Mouse (Mus musculus) forebrain, embryonic 16.5 days (tissue): ENCODE data around the gene Mxra7. TPM values are rescaled to one million over a fixed set of nuclear protein-coding genes. Genes with fewer than 3 reads are reported as not detected.

ENCODE experiments used
- ATAC-seq: fragments of 200-750 bp; cut with Nextera tagmentation; 2 replicates; pipeline ENCODE4 v1.8.0; 2017; ENCODE audit warnings: mild to moderate bottlenecking, moderate library complexity
- H3K27ac ChIP-seq: fragments of 300-500 bp; sonication (generic); 2 replicates; pipeline ENCODE4 v1.5.1; 2014; ENCODE audit warnings: low read length, control low read depth
- H3K27me3 ChIP-seq: fragments of 300-500 bp; sonication (generic); replicated peaks from 2 replicates; pipeline ENCODE4 v1.6.1; 2014; ENCODE audit warnings: low read length; ENCODE audit not compliant: control insufficient read depth, insufficient read depth
- H3K36me3 ChIP-seq: fragments of 300-500 bp; sonication (generic); 2 replicates; pipeline ENCODE4 v1.6.1; 2014; ENCODE audit not compliant: control insufficient read depth, insufficient read depth
- H3K4me1 ChIP-seq: fragments of 300-500 bp; sonication (generic); replicated peaks from 2 replicates; pipeline ENCODE4 v1.6.1; 2014; ENCODE audit warnings: low read length; ENCODE audit not compliant: control insufficient read depth, insufficient read depth
- H3K4me2 ChIP-seq: fragments of 300-500 bp; sonication (generic); 2 replicates; pipeline ENCODE4 v1.6.1; 2014; ENCODE audit warnings: mild to moderate bottlenecking, low read length, control low read depth
- H3K4me3 ChIP-seq: fragments of 300-500 bp; sonication (generic); replicated peaks from 2 replicates; pipeline ENCODE4 v1.5.1; 2014; ENCODE audit warnings: mild to moderate bottlenecking, low read length, control low read depth
- H3K9ac ChIP-seq: fragments of 300-500 bp; sonication (generic); replicated peaks from 2 replicates; pipeline ENCODE4 v1.6.1; 2014; ENCODE audit warnings: low read depth, low read length, control low read depth
- H3K9me3 ChIP-seq: fragments of 300-500 bp; sonication (generic); 2 replicates; pipeline ENCODE4 v1.6.1; 2016; ENCODE audit warnings: low read length; ENCODE audit not compliant: control insufficient read depth
- WGBS: fragments of 180-500 bp; shearing (Covaris S2); extraction: QIAGEN DNeasy Blood & Tissue Kit; methylation state at CpG from one replicate; pipeline ENCODE4 v1.1.7; 2014; 5-methylcytosine and 5-hydroxymethylcytosine counted together
- polyA plus RNA-seq: library from polyadenylated mRNA; unstranded; fragments of >200 nt; fragmentation: Nextera tagmentation; extraction: Ambion mirVana; gene quantifications from 2 replicates; pipeline ENCODE4 v1.2.1, GENCODE M21; 2015

Mxra7 gene
- polyA plus RNA-seq, 1 experiment from 2014 or later = 7.8 TPM

GRCm38 (mm10) chr11:116806136-116807071, 21.4 kb downstream of the Mxra7 start:
- no peak for ATAC-seq
- Histone ChIP-seq H3K9ac (no peak overlapping the region), H3K27me3 (no peaks in the 10 kb centered on the region), H3K27ac (no peak overlapping the region), H3K4me2 (no peak overlapping the region), H3K36me3 (no peaks in the 10 kb centered on the region), H3K4me3 (no peak overlapping the region), H3K4me1 (peaks cover 20% of the 10 kb centered on the region), H3K9me3 (no peaks in the 10 kb centered on the region)
- 77% methylated on average over 15 of the region's 15 CpGs for WGBS

DNA sequence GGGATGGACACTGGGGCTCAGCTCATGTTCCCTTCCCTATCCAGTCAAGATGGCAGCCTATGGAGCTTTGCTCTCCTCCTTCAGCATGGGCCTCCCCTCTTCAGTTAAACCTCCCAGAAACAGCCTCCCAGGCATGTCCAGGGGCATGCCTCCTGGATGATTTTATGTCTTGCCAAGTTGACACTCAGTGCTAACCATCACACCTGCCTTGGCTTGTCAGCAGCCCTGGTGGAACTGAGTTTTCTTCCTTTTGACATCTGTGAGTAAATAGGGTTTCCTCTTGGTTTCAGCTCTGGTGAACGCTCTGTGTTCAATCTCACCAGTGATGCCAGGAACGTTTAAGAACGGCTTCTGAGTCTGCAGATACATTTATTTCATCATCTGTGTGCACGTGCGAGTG, 25.1 kb downstream of the Mxra7 start:
- Histone ChIP-seq H3K9ac (no peak overlapping the region), H3K27me3 (no peaks in the 10 kb centered on the region), H3K27ac (no peak overlapping the region), H3K36me3 (no peaks in the 10 kb centered on the region), H3K4me3 (no peak overlapping the region), H3K4me2 (no peak overlapping the region), H3K9me3 (no peaks in the 10 kb centered on the region), H3K4me1 (peaks cover 2% of the 10 kb centered on the region; the same call in 1 of the 2 replicates)
- 85% methylated on average over 5 of the region's 5 CpGs for WGBS
- no peak for ATAC-seq

DNA sequence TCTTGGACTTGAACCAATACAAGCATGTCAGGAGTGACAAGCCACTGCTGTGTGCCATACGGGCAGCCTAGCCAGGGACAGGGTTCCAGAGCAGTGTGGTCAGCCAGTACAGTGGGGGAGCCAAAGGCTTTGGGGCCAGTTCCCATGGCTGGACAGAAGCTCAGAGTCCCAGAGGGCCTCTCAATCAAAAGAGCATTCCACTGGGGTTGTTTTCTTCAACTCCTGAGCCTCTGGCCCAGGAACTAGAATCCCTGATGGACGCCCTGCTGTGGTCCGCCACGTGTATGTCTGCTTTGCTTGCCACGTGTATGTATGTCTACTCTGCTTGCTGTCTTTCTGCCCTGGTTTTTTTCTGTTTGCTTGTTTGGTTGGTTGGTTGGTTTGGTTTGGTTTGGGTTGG, 26.7 kb downstream of the Mxra7 start:
- H3K9ac ChIP-seq = no peak overlapping the region
- H3K27ac ChIP-seq = no peak overlapping the region
- ATAC-seq = no peak
- H3K9me3 ChIP-seq = no peaks in the 10 kb centered on the region
- H3K4me1 ChIP-seq = no peaks in the 10 kb centered on the region
- H3K36me3 ChIP-seq = no peaks in the 10 kb centered on the region
- WGBS = 68% methylated on average over 5 of the region's 5 CpGs
- H3K4me3 ChIP-seq = no peak overlapping the region
- H3K4me2 ChIP-seq = no peak overlapping the region
- no peaks in the 10 kb centered on the region for H3K27me3 ChIP-seq

DNA sequence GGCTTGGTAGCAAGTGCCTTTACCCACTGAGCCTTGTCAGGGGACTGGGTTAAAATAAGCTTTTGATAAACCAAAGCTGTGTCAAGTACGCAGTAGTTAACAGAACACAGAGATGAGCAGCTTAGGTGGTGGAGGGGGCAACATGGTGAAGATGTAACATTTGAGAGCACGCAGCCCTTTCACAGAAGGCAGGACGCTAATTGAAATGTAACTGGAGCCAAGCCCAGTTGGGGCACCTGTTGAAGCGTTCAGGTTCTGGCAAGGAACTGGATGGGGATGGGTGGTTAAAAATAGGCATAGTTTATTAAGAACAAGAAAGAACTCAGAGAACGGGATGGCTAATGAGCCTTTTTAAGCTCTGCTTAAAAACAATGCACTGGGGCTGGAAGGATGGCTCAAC, 28.5 kb downstream of the Mxra7 start:
- Histone ChIP-seq H3K4me3 (no peak overlapping the region), H3K4me1 (no peaks in the 10 kb centered on the region), H3K9me3 (no peaks in the 10 kb centered on the region), H3K27me3 (no peaks in the 10 kb centered on the region), H3K9ac (no peak overlapping the region), H3K4me2 (no peak overlapping the region), H3K36me3 (no peaks in the 10 kb centered on the region), H3K27ac (no peak overlapping the region)
- ATAC-seq = no peak
- WGBS = 50% methylated on average over 5 of the region's 5 CpGs

GRCm38 (mm10) chr11:116784221-116784620, 43.6 kb downstream of the Mxra7 start:
- ATAC-seq = no peak
- Histone ChIP-seq H3K4me1 (no peaks in the 10 kb centered on the region), H3K27ac (no peak overlapping the region), H3K27me3 (no peaks in the 10 kb centered on the region), H3K4me2 (no peak overlapping the region), H3K9me3 (no peaks in the 10 kb centered on the region), H3K9ac (no peak overlapping the region), H3K36me3 (no peaks in the 10 kb centered on the region), H3K4me3 (no peak overlapping the region)
- WGBS = 95% methylated on average over 10 of the region's 10 CpGs

DNA sequence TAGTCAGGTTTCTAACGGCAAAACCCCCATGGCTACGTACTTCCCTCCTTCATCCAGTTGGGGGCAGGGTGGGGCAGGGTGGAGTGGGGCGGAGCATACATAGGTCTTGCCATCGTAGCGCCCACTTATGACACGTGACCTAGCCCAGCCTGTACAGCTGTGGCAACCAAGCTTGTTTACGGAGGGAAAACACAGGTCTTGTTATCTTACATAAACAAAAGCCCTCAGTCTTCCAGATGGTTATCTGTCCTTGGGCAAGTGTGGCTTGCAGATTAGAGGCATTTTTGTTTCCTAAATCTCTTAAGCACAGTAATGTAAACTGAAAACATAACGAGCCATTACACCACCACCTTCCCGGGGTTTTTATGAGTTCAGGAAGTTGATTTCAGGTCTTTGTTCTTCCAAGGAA, 45.1 kb downstream of the Mxra7 start:
- Histone ChIP-seq H3K4me2 (no peak overlapping the region), H3K9me3 (no peaks in the 10 kb centered on the region), H3K4me3 (no peak overlapping the region), H3K27ac (no peak overlapping the region), H3K9ac (no peak overlapping the region), H3K4me1 (no peaks in the 10 kb centered on the region), H3K27me3 (no peaks in the 10 kb centered on the region), H3K36me3 (no peaks in the 10 kb centered on the region)
- WGBS = 76% methylated on average over 9 of the region's 9 CpGs
- no peak for ATAC-seq

DNA sequence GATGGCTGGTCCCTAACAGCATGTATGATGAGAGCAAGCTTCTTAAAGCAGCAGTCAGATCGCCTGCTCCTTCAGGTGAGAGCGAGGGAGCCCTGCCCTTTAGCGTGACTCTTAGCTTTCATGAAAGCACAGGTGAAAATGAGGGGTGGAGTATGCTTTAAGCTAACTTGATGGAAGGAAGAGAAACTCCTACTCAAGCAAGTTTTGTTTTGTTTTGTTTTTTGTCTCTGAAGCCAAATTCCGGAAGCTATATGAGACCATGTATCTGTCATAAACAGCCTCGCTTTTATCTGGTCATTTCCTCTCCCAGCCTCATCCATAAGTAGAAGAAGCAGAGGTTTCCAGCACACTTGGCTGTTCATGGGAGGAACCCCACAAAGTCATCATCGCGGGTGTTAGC, 52.4 kb downstream of the Mxra7 start, which contains the start of gene St6galnac1:
Gene St6galnac1 (minus strand): TSS at position 101 of the 400 bp plus-strand sequence.
- WGBS = 91% methylated on average over 7 of the region's 7 CpGs
- Histone ChIP-seq H3K4me3 (no peak within 1 kb of the TSS), H3K9me3 (no peaks in the 10 kb centered on the region), H3K27me3 (no peaks in the 10 kb centered on the region), H3K4me1 (no peaks in the 10 kb centered on the region), H3K4me2 (no peak within 1 kb of the TSS), H3K36me3 (no peaks in the 10 kb centered on the region), H3K9ac (no peak within 1 kb of the TSS), H3K27ac (no peak within 1 kb of the TSS)
- ATAC-seq = no peak

- H3K36me3 ChIP-seq = no peaks in the 10 kb centered on the region
- H3K9ac ChIP-seq = no peak overlapping the region
- H3K4me1 ChIP-seq = no peaks in the 10 kb centered on the region
Measured at GRCm38 (mm10) chr11:116773205-116773604, 54.6 kb downstream of the Mxra7 start.

GRCm38 (mm10) chr11:116769873-116770272, 58.0 kb downstream of the Mxra7 start:
- no peak overlapping the region for H3K4me2 ChIP-seq
- no peak overlapping the region for H3K4me3 ChIP-seq
- 86% methylated on average over 5 of the region's 5 CpGs for WGBS
- no peak overlapping the region for H3K9ac ChIP-seq
- no peaks in the 10 kb centered on the region for H3K36me3 ChIP-seq
- H3K27ac ChIP-seq = no peak overlapping the region
- no peaks in the 10 kb centered on the region for H3K4me1 ChIP-seq
- H3K9me3 ChIP-seq = no peaks in the 10 kb centered on the region
- H3K27me3 ChIP-seq = no peaks in the 10 kb centered on the region
- ATAC-seq = no peak

More at GRCm38 (mm10) chr11:116773205-116773604, 54.6 kb downstream of the Mxra7 start:
- H3K9me3 ChIP-seq = no peaks in the 10 kb centered on the region
- no peak overlapping the region for H3K4me3 ChIP-seq
- H3K27me3 ChIP-seq = no peaks in the 10 kb centered on the region
- no peak overlapping the region for H3K4me2 ChIP-seq
- no peak overlapping the region for H3K27ac ChIP-seq
- no peak for ATAC-seq
- WGBS = 52% methylated on average over 2 of the region's 2 CpGs
